Mouse (Mus musculus): ENCODE results near the gene Gm20388. TPM values are rescaled to one million over a fixed set of nuclear protein-coding genes. Genes with fewer than 3 reads are reported as not detected.

The Gm20388 gene
- total and polyA plus RNA-seq, 2 experiments from 2014 or later, result 51.3 TPM; not detected in 1

GRCm38 (mm10) chr8:122523652-122524360 is 2613.2 kb downstream of the Gm20388 start:
- 0 out of 2 replicates have a peak overlapping the region, but pooled peaks have one; percentile 28 for H3K9ac ChIP-seq
- 7% methylated on average over 23 of the region's 23 CpGs for WGBS
- ATAC-seq, result peak; percentile 68

GRCm38 (mm10) chr8:122524506-122524905 is 2613.9 kb downstream of the Gm20388 start:
- no peaks in the 10 kb centered on the region for H3K27me3 ChIP-seq (ENCODE audit: insufficient read depth, low read length)
- 52% methylated on average over 6 of the region's 6 CpGs for WGBS
- H3K4me1 ChIP-seq (ENCODE audit: insufficient read depth), result 0 out of 2 replicates have a peak, but pooled peaks cover 10% of the 10 kb centered on the region
- H3K27ac ChIP-seq (ENCODE audit: low read depth, low read length), result no peak overlapping the region
- no peak overlapping the region for H3K4me3 ChIP-seq (ENCODE audit: low read depth, low read length)
- H3K4me2 ChIP-seq (ENCODE audit: low read depth), result no peak overlapping the region
- no peak for TF ChIP-seq CTCF (IDR thresholded peaks at IDR 0.05; ENCODE audit: low read depth)
- no peaks in the 10 kb centered on the region for H3K36me3 ChIP-seq (ENCODE audit: insufficient read depth)
- no peak for DNase-seq
- no peak overlapping the region for H3K9ac ChIP-seq
- H3K9me3 ChIP-seq (ENCODE audit: low read length), result no peaks in the 10 kb centered on the region
- no peak for ATAC-seq

More at GRCm38 (mm10) chr8:122523652-122524360, 2613.2 kb downstream of the Gm20388 start:
- H3K4me3 ChIP-seq (ENCODE audit: low read depth, low read length), result no peak overlapping the region
- H3K4me2 ChIP-seq (ENCODE audit: low read depth), result peak overlapping the region; percentile 27
- H3K27ac ChIP-seq (ENCODE audit: low read depth, low read length), result peak overlapping the region; percentile 54; the same call in 1 of the 2 replicates
- 0 out of 2 replicates have a peak, but pooled peaks cover 10% of the 10 kb centered on the region for H3K4me1 ChIP-seq (ENCODE audit: insufficient read depth)
- H3K27me3 ChIP-seq (ENCODE audit: insufficient read depth, low read length), result no peaks in the 10 kb centered on the region
- no peak for TF ChIP-seq CTCF (IDR thresholded peaks at IDR 0.05; ENCODE audit: low read depth)
- peak; percentile 52 for DNase-seq
- no peaks in the 10 kb centered on the region for H3K9me3 ChIP-seq (ENCODE audit: low read length)
- H3K36me3 ChIP-seq (ENCODE audit: insufficient read depth), result no peaks in the 10 kb centered on the region

- Histone ChIP-seq H3K27me3 (ENCODE audit: insufficient read depth, low read length) (no peaks in the 10 kb centered on the region), H3K9me3 (ENCODE audit: low read length) (no peaks in the 10 kb centered on the region), H3K36me3 (ENCODE audit: insufficient read depth) (no peaks in the 10 kb centered on the region), H3K4me3 (ENCODE audit: low read depth, low read length) (no peak overlapping the region), H3K4me2 (ENCODE audit: low read depth) (no peak overlapping the region), H3K27ac (ENCODE audit: low read depth, low read length) (no peak overlapping the region), H3K9ac (no peak overlapping the region), H3K4me1 (ENCODE audit: insufficient read depth) (0 out of 2 replicates have a peak, but pooled peaks cover 10% of the 10 kb centered on the region)
- TF ChIP-seq CTCF (IDR thresholded peaks at IDR 0.05; ENCODE audit: low read depth), result no peak
- ATAC-seq (no peak), DNase-seq (no peak)
- WGBS, result 79% methylated on average over 6 of the region's 6 CpGs
Observed at GRCm38 (mm10) chr8:122525004-122525403, 2614.4 kb downstream of the Gm20388 start.

- DNase-seq (no peak), ATAC-seq (no peak)
- H3K9ac ChIP-seq, result no peak overlapping the region
- no peak overlapping the region for H3K4me2 ChIP-seq (ENCODE audit: low read depth)
- TF ChIP-seq CTCF (IDR thresholded peaks at IDR 0.05; ENCODE audit: low read depth), result no peak
- no peaks in the 10 kb centered on the region for H3K36me3 ChIP-seq (ENCODE audit: insufficient read depth)
- 0 out of 2 replicates have a peak, but pooled peaks cover 10% of the 10 kb centered on the region for H3K4me1 ChIP-seq (ENCODE audit: insufficient read depth)
- H3K9me3 ChIP-seq (ENCODE audit: low read length), result no peaks in the 10 kb centered on the region
- no peak overlapping the region for H3K4me3 ChIP-seq (ENCODE audit: low read depth, low read length)
- H3K27me3 ChIP-seq (ENCODE audit: insufficient read depth, low read length), result no peaks in the 10 kb centered on the region
- no peak overlapping the region for H3K27ac ChIP-seq (ENCODE audit: low read depth, low read length)
- 68% methylated on average over 3 of the region's 3 CpGs for WGBS
Observed at GRCm38 (mm10) chr8:122526084-122526483, 2615.4 kb downstream of the Gm20388 start.

GRCm38 (mm10) chr8:122526526-122527170 is 2616.0 kb downstream of the Gm20388 start:
- H3K4me1 ChIP-seq (ENCODE audit: insufficient read depth), result 0 out of 2 replicates have a peak, but pooled peaks cover 10% of the 10 kb centered on the region
- TF ChIP-seq CTCF (IDR thresholded peaks at IDR 0.05; ENCODE audit: low read depth), result no peak
- H3K9me3 ChIP-seq (ENCODE audit: low read length), result no peaks in the 10 kb centered on the region
- H3K27ac ChIP-seq (ENCODE audit: low read depth, low read length), result no peak overlapping the region
- no peak overlapping the region for H3K9ac ChIP-seq
- 75% methylated on average over 7 of the region's 7 CpGs for WGBS
- H3K4me2 ChIP-seq (ENCODE audit: low read depth), result no peak overlapping the region
- no peaks in the 10 kb centered on the region for H3K36me3 ChIP-seq (ENCODE audit: insufficient read depth)
- no peak overlapping the region for H3K4me3 ChIP-seq (ENCODE audit: low read depth, low read length)
- ATAC-seq (no peak), DNase-seq (no peak)
- no peaks in the 10 kb centered on the region for H3K27me3 ChIP-seq (ENCODE audit: insufficient read depth, low read length)

GRCm38 (mm10) chr8:122527937-122528336 is 2617.3 kb downstream of the Gm20388 start:
- Histone ChIP-seq H3K9ac (no peak overlapping the region), H3K4me2 (ENCODE audit: low read depth) (no peak overlapping the region), H3K27me3 (ENCODE audit: insufficient read depth, low read length) (no peaks in the 10 kb centered on the region), H3K36me3 (ENCODE audit: insufficient read depth) (no peaks in the 10 kb centered on the region), H3K4me3 (ENCODE audit: low read depth, low read length) (no peak overlapping the region), H3K9me3 (ENCODE audit: low read length) (no peaks in the 10 kb centered on the region), H3K4me1 (ENCODE audit: insufficient read depth) (0 out of 2 replicates have a peak, but pooled peaks cover 10% of the 10 kb centered on the region), H3K27ac (ENCODE audit: low read depth, low read length) (no peak overlapping the region)
- ATAC-seq (no peak), DNase-seq (no peak)
- TF ChIP-seq CTCF (IDR thresholded peaks at IDR 0.05; ENCODE audit: low read depth), result no peak
- 89% methylated on average over 3 of the region's 3 CpGs for WGBS

- Histone ChIP-seq H3K4me3 (ENCODE audit: low read depth, low read length) (no peak overlapping the region), H3K27ac (ENCODE audit: low read depth, low read length) (no peak overlapping the region), H3K9ac (no peak overlapping the region), H3K36me3 (ENCODE audit: insufficient read depth) (no peaks in the 10 kb centered on the region), H3K27me3 (ENCODE audit: insufficient read depth, low read length) (no peaks in the 10 kb centered on the region), H3K4me1 (ENCODE audit: insufficient read depth) (0 out of 2 replicates have a peak, but pooled peaks cover under 1% of the 10 kb centered on the region), H3K9me3 (ENCODE audit: low read length) (no peaks in the 10 kb centered on the region), H3K4me2 (ENCODE audit: low read depth) (no peak overlapping the region)
- no peak for TF ChIP-seq CTCF (IDR thresholded peaks at IDR 0.05; ENCODE audit: low read depth)
- 91% methylated on average over 4 of the region's 4 CpGs for WGBS
- ATAC-seq (no peak), DNase-seq (no peak)
Observed at GRCm38 (mm10) chr8:122529159-122529558, 2618.5 kb downstream of the Gm20388 start.

All from forebrain, postnatal 0 days (tissue).